Mouse (Mus musculus) splenic B cell, adult 2 months (primary cell): Measurements from ENCODE around the gene Krtap28-10.

Source experiments
- DNase-seq: peaks from one replicate; pipeline ENCODE4 v3.0.0-alpha.2; 2011; ENCODE audit warnings: low read depth, low spot score
- H3K27me3 ChIP-seq: 2 replicates; pipeline ENCODE4 v1.6.1; 2012; ENCODE audit warnings: mild to moderate bottlenecking, low read length, moderate library complexity, mixed read lengths; ENCODE audit not compliant: control insufficient read depth, poor library complexity, insufficient read depth, severe bottlenecking
- H3K36me3 ChIP-seq: 2 replicates; pipeline ENCODE4 v1.6.1; 2012; ENCODE audit warnings: mild to moderate bottlenecking, low read length, moderate library complexity, mixed read lengths; ENCODE audit not compliant: control insufficient read depth, poor library complexity, insufficient read depth, severe bottlenecking

Krtap28-10 gene

GRCm38 (mm10) chr1:83042380-83042779, at the start of gene Krtap28-10:
Gene Krtap28-10, minus strand, starts transcription at chr1:83042480.
- no peaks in the 10 kb centered on the region for H3K27me3 ChIP-seq
- no peak for DNase-seq
- no peaks in the 10 kb centered on the region for H3K36me3 ChIP-seq

- H3K27me3 ChIP-seq, result no peaks in the 10 kb centered on the region
- DNase-seq, result no peak
- H3K36me3 ChIP-seq, result no peaks in the 10 kb centered on the region
Measured at GRCm38 (mm10) chr1:83091268-83091667, 49.0 kb upstream of the Krtap28-10 start.

GRCm38 (mm10) chr1:83084790-83085189, 42.5 kb upstream of the Krtap28-10 start:
- no peak for DNase-seq
- H3K36me3 ChIP-seq, result no peaks in the 10 kb centered on the region
- H3K27me3 ChIP-seq, result no peaks in the 10 kb centered on the region

- DNase-seq, result no peak
- H3K36me3 ChIP-seq, result no peaks in the 10 kb centered on the region
- H3K27me3 ChIP-seq, result no peaks in the 10 kb centered on the region; the same call in 1 of the 2 replicates
Measured at GRCm38 (mm10) chr1:83077016-83077415, 34.7 kb upstream of the Krtap28-10 start.

- H3K27me3 ChIP-seq, result no peaks in the 10 kb centered on the region; the same call in 1 of the 2 replicates
- peak; percentile 49 for DNase-seq
- H3K36me3 ChIP-seq, result no peaks in the 10 kb centered on the region
Measured at GRCm38 (mm10) chr1:83076190-83076917, 34.1 kb upstream of the Krtap28-10 start.

- H3K27me3 ChIP-seq, result no peaks in the 10 kb centered on the region; the same call in 1 of the 2 replicates
- no peaks in the 10 kb centered on the region for H3K36me3 ChIP-seq
- DNase-seq, result no peak
Measured at GRCm38 (mm10) chr1:83075526-83076189, 33.4 kb upstream of the Krtap28-10 start.

- DNase-seq, result no peak
Measured at GRCm38 (mm10) chr1:83067205-83067604, 24.9 kb upstream of the Krtap28-10 start.

GRCm38 (mm10) chr1:83066577-83066976, 24.3 kb upstream of the Krtap28-10 start:
- Histone ChIP-seq H3K27me3 (no peaks in the 10 kb centered on the region), H3K36me3 (no peaks in the 10 kb centered on the region)
- no peak for DNase-seq

More at GRCm38 (mm10) chr1:83067205-83067604, 24.9 kb upstream of the Krtap28-10 start:
- H3K36me3 ChIP-seq, result no peaks in the 10 kb centered on the region
- H3K27me3 ChIP-seq, result no peaks in the 10 kb centered on the region

GRCm38 (mm10) chr1:83064851-83065250, 22.6 kb upstream of the Krtap28-10 start:
- DNase-seq, result peak; percentile 10
- H3K36me3 ChIP-seq, result no peaks in the 10 kb centered on the region
- H3K27me3 ChIP-seq, result no peaks in the 10 kb centered on the region

GRCm38 (mm10) chr1:83060643-83061042, 18.4 kb upstream of the Krtap28-10 start, which contains the start of gene Krtap28-13:
Gene Krtap28-13, plus strand, starts transcription at chr1:83060930.
- no peak for DNase-seq
- no peaks in the 10 kb centered on the region for H3K36me3 ChIP-seq
- H3K27me3 ChIP-seq, result no peaks in the 10 kb centered on the region

GRCm38 (mm10) chr1:83059278-83059677, 17.0 kb upstream of the Krtap28-10 start, which contains the start of gene A030005K14Rik:
Gene A030005K14Rik, minus strand, starts transcription at chr1:83059378.
- no peaks in the 10 kb centered on the region for H3K36me3 ChIP-seq
- no peak for DNase-seq
- H3K27me3 ChIP-seq, result no peaks in the 10 kb centered on the region

GRCm38 (mm10) chr1:83058481-83058880, 16.2 kb upstream of the Krtap28-10 start:
- Histone ChIP-seq H3K36me3 (no peaks in the 10 kb centered on the region), H3K27me3 (no peaks in the 10 kb centered on the region)
- no peak for DNase-seq

- DNase-seq, result no peak
- Histone ChIP-seq H3K36me3 (no peaks in the 10 kb centered on the region), H3K27me3 (no peaks in the 10 kb centered on the region)
Measured at GRCm38 (mm10) chr1:83044882-83045427, 2.7 kb upstream of the Krtap28-10 start, which contains the start of gene Gm47969. Gene Gm47969, plus strand, starts transcription at chr1:83044932.

- Histone ChIP-seq H3K36me3 (no peaks in the 10 kb centered on the region), H3K27me3 (no peaks in the 10 kb centered on the region)
- no peak for DNase-seq
Measured at GRCm38 (mm10) chr1:83039080-83039479, 3.2 kb downstream of the Krtap28-10 start.

- no peak for DNase-seq
- no peaks in the 10 kb centered on the region for H3K27me3 ChIP-seq
- H3K36me3 ChIP-seq, result no peaks in the 10 kb centered on the region
Measured at GRCm38 (mm10) chr1:83038109-83038672, 4.1 kb downstream of the Krtap28-10 start, which contains the start of gene Slc19a3. Gene Slc19a3, minus strand, starts transcription at chr1:83038448.
